Mouse (Mus musculus): ENCODE measurements around the gene Cenph. TPM values are rescaled to one million over a fixed set of nuclear protein-coding genes. Genes with fewer than 3 reads are reported as not detected.

Gene Cenph
- polyA plus RNA-seq, 1 experiment from 2014 or later = 16.7 TPM

DNA sequence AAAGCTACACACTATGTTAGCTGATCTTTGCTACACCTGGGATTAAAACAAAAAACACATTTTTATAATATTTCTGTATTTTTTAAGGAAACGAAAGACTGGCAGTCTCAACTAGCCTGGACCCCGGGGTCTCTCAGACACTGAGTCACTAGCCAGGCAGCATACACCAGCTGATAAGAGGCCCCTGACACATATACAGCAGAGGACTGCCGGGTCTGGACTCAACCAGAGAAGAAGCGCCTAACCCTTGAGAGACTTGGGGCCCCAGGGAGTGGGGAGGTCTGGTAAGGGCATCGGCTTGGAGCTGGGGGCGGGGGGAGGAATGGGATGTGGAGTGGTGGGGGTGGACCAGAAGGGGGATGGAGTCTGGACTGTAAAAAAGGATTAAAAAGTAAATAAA, 22.7 kb downstream of the Cenph start:
- no peak for ATAC-seq (replicated peaks; ENCODE audit: extremely low read depth, insufficient read depth, low FRiP score)
- Histone ChIP-seq H3K27ac (ENCODE audit: low read length) (no peak overlapping the region), H3K9ac (ENCODE audit: low read length) (no peak overlapping the region), H3K36me3 (ENCODE audit: control insufficient read depth, insufficient read depth) (no peaks in the 10 kb centered on the region), H3K4me1 (ENCODE audit: control insufficient read depth, insufficient read depth, low read length) (0 out of 2 replicates have a peak, but pooled peaks cover 2% of the 10 kb centered on the region), H3K4me3 (ENCODE audit: low read length) (no peak overlapping the region), H3K4me2 (ENCODE audit: low read depth, low read length) (no peak overlapping the region), H3K9me3 (replicated peaks; ENCODE audit: control insufficient read depth, low read length) (peaks cover 3% of the 10 kb centered on the region; the same call in 1 of the 2 replicates), H3K27me3 (ENCODE audit: control insufficient read depth, insufficient read depth, low read length) (no peaks in the 10 kb centered on the region)
- WGBS = 63% methylated on average over 6 of the region's 6 CpGs

DNA sequence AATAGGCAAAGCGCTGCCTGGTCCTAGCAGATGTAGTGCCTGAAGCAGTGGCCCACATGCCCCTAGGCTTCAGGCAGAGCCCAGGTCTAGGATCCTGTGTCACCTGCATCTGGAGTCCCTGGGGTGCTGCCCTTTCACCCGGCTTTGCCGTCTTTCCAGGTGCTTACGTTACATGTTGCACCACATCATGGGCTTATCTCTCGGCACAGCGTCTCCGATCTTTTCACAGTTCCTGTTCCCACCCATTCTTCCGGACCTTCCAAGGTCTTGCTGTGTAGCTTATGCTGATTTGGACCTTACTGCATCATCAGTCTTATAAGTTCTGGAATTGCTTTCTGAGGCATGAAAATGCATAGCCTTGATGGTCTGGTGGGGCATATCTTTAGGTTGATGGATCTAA, 23.2 kb downstream of the Cenph start:
- Histone ChIP-seq H3K4me1 (ENCODE audit: control insufficient read depth, insufficient read depth, low read length) (0 out of 2 replicates have a peak, but pooled peaks cover 2% of the 10 kb centered on the region), H3K4me2 (ENCODE audit: low read depth, low read length) (no peak overlapping the region), H3K27me3 (ENCODE audit: control insufficient read depth, insufficient read depth, low read length) (no peaks in the 10 kb centered on the region), H3K9me3 (replicated peaks; ENCODE audit: control insufficient read depth, low read length) (peaks cover 3% of the 10 kb centered on the region; the same call in 1 of the 2 replicates), H3K36me3 (ENCODE audit: control insufficient read depth, insufficient read depth) (no peaks in the 10 kb centered on the region), H3K27ac (ENCODE audit: low read length) (no peak overlapping the region), H3K4me3 (ENCODE audit: low read length) (no peak overlapping the region), H3K9ac (ENCODE audit: low read length) (no peak overlapping the region)
- ATAC-seq (replicated peaks; ENCODE audit: extremely low read depth, insufficient read depth, low FRiP score) = no peak
- 72% methylated on average over 8 of the region's 8 CpGs for WGBS

DNA sequence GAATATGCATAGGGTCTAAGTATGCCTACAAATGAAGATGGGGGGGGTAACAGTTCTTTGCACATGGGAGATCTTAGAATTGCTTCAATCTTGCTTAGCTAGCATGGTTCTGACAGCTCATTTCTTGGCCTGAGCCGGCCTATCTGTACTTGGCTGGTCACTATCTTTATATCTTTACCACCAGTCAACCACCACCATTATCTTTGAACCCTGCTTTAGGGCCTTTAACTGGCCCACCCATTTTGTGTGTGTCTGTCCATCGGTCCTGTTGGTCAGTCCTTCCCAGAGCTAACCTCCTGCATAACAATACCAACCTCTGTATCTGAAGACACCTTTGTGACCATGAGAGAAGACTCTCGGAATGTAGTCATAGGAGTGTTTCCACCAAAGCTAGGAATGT, 24.3 kb downstream of the Cenph start:
- no peaks in the 10 kb centered on the region for H3K36me3 ChIP-seq (ENCODE audit: control insufficient read depth, insufficient read depth)
- H3K27ac ChIP-seq (ENCODE audit: low read length) = no peak overlapping the region
- H3K9ac ChIP-seq (ENCODE audit: low read length) = no peak overlapping the region
- H3K4me2 ChIP-seq (ENCODE audit: low read depth, low read length) = no peak overlapping the region
- H3K9me3 ChIP-seq (replicated peaks; ENCODE audit: control insufficient read depth, low read length) = peaks cover 3% of the 10 kb centered on the region; the same call in 1 of the 2 replicates
- H3K4me3 ChIP-seq (ENCODE audit: low read length) = no peak overlapping the region
- 76% methylated on average over 3 of the region's 3 CpGs for WGBS
- H3K27me3 ChIP-seq (ENCODE audit: control insufficient read depth, insufficient read depth, low read length) = no peaks in the 10 kb centered on the region
- H3K4me1 ChIP-seq (ENCODE audit: control insufficient read depth, insufficient read depth, low read length) = 0 out of 2 replicates have a peak, but pooled peaks cover 2% of the 10 kb centered on the region
- no peak for ATAC-seq (replicated peaks; ENCODE audit: extremely low read depth, insufficient read depth, low FRiP score)

DNA sequence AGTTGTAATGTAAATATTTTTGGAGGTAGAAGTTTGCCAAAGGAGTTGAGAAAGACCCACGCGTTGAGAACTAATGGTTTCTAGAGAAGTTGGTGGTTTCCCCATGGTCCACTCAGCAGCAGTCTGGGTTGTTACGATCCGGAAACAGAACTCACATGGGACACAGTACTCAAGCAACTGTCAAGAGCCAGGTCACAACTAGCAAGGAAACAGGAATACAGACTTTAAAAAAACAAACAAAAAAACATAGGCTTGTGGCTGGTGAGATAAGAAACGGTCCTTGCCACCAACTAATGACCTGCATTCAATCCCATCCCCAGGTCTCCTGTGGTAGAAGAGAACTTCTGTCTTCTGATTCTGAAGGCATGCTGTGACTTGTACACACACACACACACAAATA, 24.9 kb downstream of the Cenph start:
- no peak for ATAC-seq (replicated peaks; ENCODE audit: extremely low read depth, insufficient read depth, low FRiP score)
- 54% methylated on average over 5 of the region's 5 CpGs for WGBS

DNA sequence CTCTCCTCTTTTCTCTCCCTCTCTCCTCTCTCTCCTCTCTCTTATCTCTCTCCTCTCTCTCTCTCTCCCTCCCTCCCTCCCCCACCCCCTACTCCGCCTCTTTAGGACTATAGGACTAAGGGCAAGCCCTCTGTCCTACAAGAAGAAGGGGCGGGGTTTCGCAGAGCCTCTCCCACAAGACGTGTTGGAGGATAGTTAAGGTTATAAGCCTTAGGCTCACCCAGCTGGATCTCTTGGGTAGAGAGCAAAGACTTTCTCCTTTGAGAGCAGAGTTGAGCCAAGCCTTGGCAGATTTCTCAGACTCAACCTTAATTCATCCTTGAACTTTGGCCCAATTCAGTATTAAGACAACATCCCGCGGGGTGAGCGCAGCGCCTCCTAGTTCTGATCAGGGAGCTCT, 27.1 kb downstream of the Cenph start:
- Histone ChIP-seq H3K27ac (ENCODE audit: low read length) (no peak overlapping the region), H3K36me3 (ENCODE audit: control insufficient read depth, insufficient read depth) (no peaks in the 10 kb centered on the region), H3K4me3 (ENCODE audit: low read length) (no peak overlapping the region), H3K9me3 (replicated peaks; ENCODE audit: control insufficient read depth, low read length) (no peaks in the 10 kb centered on the region), H3K9ac (ENCODE audit: low read length) (no peak overlapping the region), H3K27me3 (ENCODE audit: control insufficient read depth, insufficient read depth, low read length) (no peaks in the 10 kb centered on the region), H3K4me2 (ENCODE audit: low read depth, low read length) (no peak overlapping the region), H3K4me1 (ENCODE audit: control insufficient read depth, insufficient read depth, low read length) (peaks cover 4% of the 10 kb centered on the region; the same call in 1 of the 2 replicates)
- 48% methylated on average over 8 of the region's 8 CpGs for WGBS
- no peak for ATAC-seq (replicated peaks; ENCODE audit: extremely low read depth, insufficient read depth, low FRiP score)

More for the DNA sequence above, 24.9 kb downstream of the Cenph start:
- no peaks in the 10 kb centered on the region for H3K27me3 ChIP-seq (ENCODE audit: control insufficient read depth, insufficient read depth, low read length)
- H3K4me1 ChIP-seq (ENCODE audit: control insufficient read depth, insufficient read depth, low read length) = 0 out of 2 replicates have a peak, but pooled peaks cover 2% of the 10 kb centered on the region
- peaks cover 2% of the 10 kb centered on the region; the same call in 1 of the 2 replicates for H3K9me3 ChIP-seq (replicated peaks; ENCODE audit: control insufficient read depth, low read length)
- no peak overlapping the region for H3K27ac ChIP-seq (ENCODE audit: low read length)
- no peak overlapping the region for H3K4me2 ChIP-seq (ENCODE audit: low read depth, low read length)
- no peak overlapping the region for H3K9ac ChIP-seq (ENCODE audit: low read length)
- H3K36me3 ChIP-seq (ENCODE audit: control insufficient read depth, insufficient read depth) = no peaks in the 10 kb centered on the region
- no peak overlapping the region for H3K4me3 ChIP-seq (ENCODE audit: low read length)

DNA sequence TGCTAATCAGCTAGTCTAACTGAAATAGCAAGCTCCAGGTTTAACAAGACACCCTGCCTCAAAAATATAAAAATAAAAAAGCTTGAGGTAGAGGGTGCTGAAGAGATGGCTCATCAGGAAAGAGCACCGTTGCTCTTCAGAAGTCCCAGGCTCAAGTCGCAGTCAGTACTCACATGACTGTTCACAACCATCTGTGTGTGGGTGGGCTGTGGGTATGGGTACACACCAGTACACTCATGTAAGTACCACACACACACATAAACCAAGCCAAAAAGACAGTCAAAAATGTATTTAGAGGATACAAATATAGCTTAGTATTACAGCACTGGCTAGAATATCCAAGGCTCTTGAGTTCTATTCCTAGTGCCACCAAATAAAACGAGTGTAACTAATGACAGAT, 29.6 kb downstream of the Cenph start:
- no peak overlapping the region for H3K27ac ChIP-seq (ENCODE audit: low read length)
- H3K36me3 ChIP-seq (ENCODE audit: control insufficient read depth, insufficient read depth) = no peaks in the 10 kb centered on the region
- H3K4me3 ChIP-seq (ENCODE audit: low read length) = no peak overlapping the region
- no peak overlapping the region for H3K9ac ChIP-seq (ENCODE audit: low read length)
- 77% methylated on average over 3 of the region's 3 CpGs for WGBS
- ATAC-seq (replicated peaks; ENCODE audit: extremely low read depth, insufficient read depth, low FRiP score) = no peak
- H3K9me3 ChIP-seq (replicated peaks; ENCODE audit: control insufficient read depth, low read length) = no peaks in the 10 kb centered on the region
- no peaks in the 10 kb centered on the region for H3K27me3 ChIP-seq (ENCODE audit: control insufficient read depth, insufficient read depth, low read length)
- no peak overlapping the region for H3K4me2 ChIP-seq (ENCODE audit: low read depth, low read length)
- H3K4me1 ChIP-seq (ENCODE audit: control insufficient read depth, insufficient read depth, low read length) = peaks cover 10% of the 10 kb centered on the region

DNA sequence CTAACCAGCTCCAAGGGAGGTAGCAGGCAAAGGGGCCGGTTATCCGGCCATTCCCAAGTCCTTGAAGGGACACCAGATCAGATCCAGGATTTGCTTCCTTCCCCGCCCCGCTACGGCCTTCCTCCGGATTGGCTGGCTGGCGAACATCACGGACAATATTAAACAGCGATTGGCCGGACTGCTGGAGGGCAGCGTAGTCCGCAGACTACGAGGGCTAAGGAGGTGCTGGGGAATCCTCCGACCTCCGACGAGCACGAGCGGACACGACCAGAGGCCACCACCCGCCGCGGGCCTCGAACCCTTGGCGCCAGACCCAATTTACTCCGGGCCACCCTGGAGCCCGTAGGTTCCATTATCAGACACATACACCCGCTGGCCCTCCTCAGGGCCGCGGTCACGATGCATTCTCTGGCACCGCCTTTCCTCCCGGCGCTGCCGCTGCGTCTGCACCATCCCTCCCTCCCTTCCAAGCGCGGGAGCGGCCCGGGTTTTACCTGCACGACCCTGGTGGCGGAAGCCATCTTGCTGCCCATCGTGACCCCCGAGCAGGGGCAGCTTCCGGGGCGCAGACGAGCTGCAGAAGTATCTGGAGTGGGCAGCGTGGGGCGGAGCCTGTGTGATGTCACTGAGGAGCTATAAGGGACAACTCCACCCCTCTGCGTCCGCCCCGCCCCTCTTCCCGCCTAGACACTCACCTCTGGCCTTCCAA, 31.5 kb downstream of the Cenph start, which contains the start of gene Mrps36:
TSS of gene Mrps36 (minus strand) at position 624 of the 709 bp plus-strand sequence.
- under 1% methylated on average over 52 of the region's 52 CpGs for WGBS
- peak within 1 kb of the TSS; percentile 99 for H3K27ac ChIP-seq (ENCODE audit: low read length)
- no peaks in the 10 kb centered on the region for H3K27me3 ChIP-seq (ENCODE audit: control insufficient read depth, insufficient read depth, low read length)
- no peaks in the 10 kb centered on the region for H3K36me3 ChIP-seq (ENCODE audit: control insufficient read depth, insufficient read depth)
- peak; percentile 95 for ATAC-seq (replicated peaks; ENCODE audit: extremely low read depth, insufficient read depth, low FRiP score)
- no peaks in the 10 kb centered on the region for H3K9me3 ChIP-seq (replicated peaks; ENCODE audit: control insufficient read depth, low read length)
- H3K4me2 ChIP-seq (ENCODE audit: low read depth, low read length) = peak within 1 kb of the TSS; percentile 70
- H3K4me1 ChIP-seq (ENCODE audit: control insufficient read depth, insufficient read depth, low read length) = peaks cover 10% of the 10 kb centered on the region
- peak within 1 kb of the TSS; percentile 86 for H3K4me3 ChIP-seq (ENCODE audit: low read length)
- peak within 1 kb of the TSS; percentile 93 for H3K9ac ChIP-seq (ENCODE audit: low read length)

DNA sequence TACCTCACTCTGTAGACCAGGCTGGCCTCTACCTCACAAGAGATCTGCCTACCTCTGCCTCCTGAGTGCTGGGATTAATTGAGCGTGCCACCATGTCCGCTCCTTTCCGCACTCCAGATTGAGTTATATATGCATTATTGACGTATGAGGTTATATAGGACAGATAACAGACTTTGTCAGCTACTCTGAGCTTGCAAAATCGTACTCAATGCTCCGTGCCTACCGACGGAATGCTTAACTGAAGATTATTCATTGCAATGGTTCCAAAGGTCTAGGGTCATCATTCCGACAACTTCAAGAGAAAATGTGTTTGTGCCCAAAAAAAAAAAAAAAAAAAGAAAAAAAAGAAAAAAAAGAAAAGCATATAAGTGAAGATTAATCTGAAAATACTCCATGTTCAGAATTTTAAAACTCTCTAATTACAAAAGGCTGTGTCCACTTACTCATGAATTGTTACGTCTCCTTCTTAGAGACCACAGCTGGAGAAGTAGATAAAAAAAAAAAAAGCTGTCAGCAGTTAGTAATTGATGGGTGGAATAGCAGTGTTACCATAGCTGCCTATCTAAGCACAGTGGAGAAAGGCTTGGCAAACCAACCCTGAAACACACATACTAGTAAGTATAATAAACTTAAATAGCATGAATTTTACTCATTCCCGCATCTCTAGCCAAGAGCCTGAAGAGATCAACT, 32.2 kb downstream of the Cenph start:
- H3K27ac ChIP-seq (ENCODE audit: low read length) = peak overlapping the region; percentile 99
- peak overlapping the region; percentile 70 for H3K4me2 ChIP-seq (ENCODE audit: low read depth, low read length)
- WGBS = 54% methylated on average over 11 of the region's 11 CpGs
- H3K27me3 ChIP-seq (ENCODE audit: control insufficient read depth, insufficient read depth, low read length) = no peaks in the 10 kb centered on the region
- peak; percentile 16 for ATAC-seq (replicated peaks; ENCODE audit: extremely low read depth, insufficient read depth, low FRiP score)
- peak overlapping the region; percentile 93 for H3K9ac ChIP-seq (ENCODE audit: low read length)
- H3K36me3 ChIP-seq (ENCODE audit: control insufficient read depth, insufficient read depth) = peaks cover 3% of the 10 kb centered on the region; the same call in 1 of the 2 replicates
- H3K4me3 ChIP-seq (ENCODE audit: low read length) = peak overlapping the region; percentile 86
- H3K9me3 ChIP-seq (replicated peaks; ENCODE audit: control insufficient read depth, low read length) = no peaks in the 10 kb centered on the region
- H3K4me1 ChIP-seq (ENCODE audit: control insufficient read depth, insufficient read depth, low read length) = peaks cover 10% of the 10 kb centered on the region

DNA sequence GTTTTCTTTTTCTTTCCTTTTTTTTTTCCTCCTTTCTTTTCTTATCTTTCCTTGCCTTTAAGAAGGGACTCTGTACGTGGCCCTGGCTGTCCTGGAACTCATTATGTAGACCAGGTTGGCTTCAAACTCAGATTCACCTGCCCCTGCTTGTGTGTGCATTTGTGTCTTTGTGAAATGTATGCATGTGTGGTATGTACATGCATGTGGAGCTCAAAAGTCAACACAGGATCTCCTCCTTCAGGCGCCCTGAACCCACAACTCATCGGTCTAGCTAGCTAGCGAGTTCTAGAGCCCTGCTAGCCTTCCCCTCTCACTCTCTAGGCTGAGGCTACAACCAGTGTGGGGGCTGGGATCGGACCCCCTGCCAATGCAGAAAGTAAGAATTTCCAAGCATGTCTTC, 32.9 kb downstream of the Cenph start:
- no peak for ATAC-seq (replicated peaks; ENCODE audit: extremely low read depth, insufficient read depth, low FRiP score)
- H3K9me3 ChIP-seq (replicated peaks; ENCODE audit: control insufficient read depth, low read length) = no peaks in the 10 kb centered on the region
- no peaks in the 10 kb centered on the region for H3K27me3 ChIP-seq (ENCODE audit: control insufficient read depth, insufficient read depth, low read length)
- WGBS = 86% methylated on average over 5 of the region's 5 CpGs
- no peak overlapping the region for H3K4me3 ChIP-seq (ENCODE audit: low read length)
- peaks cover 4% of the 10 kb centered on the region; the same call in 1 of the 2 replicates for H3K36me3 ChIP-seq (ENCODE audit: control insufficient read depth, insufficient read depth)
- no peak overlapping the region for H3K27ac ChIP-seq (ENCODE audit: low read length)
- peak overlapping the region; percentile 70 for H3K4me2 ChIP-seq (ENCODE audit: low read depth, low read length)
- H3K4me1 ChIP-seq (ENCODE audit: control insufficient read depth, insufficient read depth, low read length) = peaks cover 10% of the 10 kb centered on the region
- H3K9ac ChIP-seq (ENCODE audit: low read length) = no peak overlapping the region
